Comparison of ENCODE assay signal across 25 mouse cellular contexts in the genomic region with DNA sequence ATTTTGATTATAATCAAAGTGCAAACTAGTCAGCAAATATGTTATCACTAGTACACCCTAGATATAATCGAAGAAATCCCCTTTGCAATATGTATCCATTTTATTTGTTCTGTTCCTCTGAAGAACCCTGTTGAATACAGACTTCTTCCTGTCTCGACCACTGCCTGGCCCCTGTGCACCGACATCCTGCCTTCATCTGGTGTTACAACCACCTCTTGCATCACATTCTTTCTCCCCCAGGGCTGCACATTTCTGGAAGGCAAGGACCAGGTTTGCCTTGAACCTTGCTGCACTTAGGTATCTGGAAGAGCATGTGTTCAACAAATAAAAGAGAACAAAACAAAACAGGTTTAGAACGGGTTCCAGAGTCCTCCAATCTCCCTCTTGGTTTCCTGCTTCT. TPM values are rescaled to one million over a fixed set of nuclear protein-coding genes. Genes with fewer than 3 reads are reported as not detected.
"Had no signal": no experiment of that assay in that cellular context is flagged by ENCODE, and none has a peak within 500 bp of the region (broad histone marks: within the 10 kb centered on the region; RNA-seq: fewer than 3 reads in every experiment).

No protein-coding gene starts in this region.

- DNase-seq: liver, postnatal 0 days; lung, adult 2 months; lung, postnatal 14 days; lung, postnatal 36 days; right cerebral cortex, postnatal 14 days; thymus, adult 2 months; thymus, postnatal 25 days; thymus, postnatal 4 days had no signal

- ATAC-seq: liver, postnatal 0 days; lung, postnatal 0 days had no signal

- H3K4me2 ChIP-seq: liver, embryonic 15.5 days; lung, embryonic 15.5 days; midbrain, embryonic 12.5 days; stomach, embryonic 15.5 days had no signal

- H3K36me3 ChIP-seq: liver, embryonic 15.5 days; lung, embryonic 15.5 days; midbrain, embryonic 10.5 days; midbrain, embryonic 12.5 days; midbrain, embryonic 15.5 days; neural tube, embryonic 12.5 days; stomach, embryonic 15.5 days had no signal

- H3K27ac ChIP-seq: liver, embryonic 15.5 days; lung, embryonic 15.5 days; macrophage; midbrain, embryonic 10.5 days; midbrain, embryonic 12.5 days; midbrain, embryonic 15.5 days; neural tube, embryonic 12.5 days; stomach, embryonic 15.5 days; stomach, postnatal 0 days had no signal

- H3K27me3 ChIP-seq: midbrain, embryonic 12.5 days; midbrain, embryonic 15.5 days; neural tube, embryonic 12.5 days; stomach, embryonic 15.5 days had no signal

- H3K4me1 ChIP-seq: liver, embryonic 15.5 days; lung, embryonic 15.5 days had no signal

- H3K4me3 ChIP-seq: liver, embryonic 15.5 days; lung, embryonic 15.5 days; midbrain, embryonic 10.5 days; midbrain, embryonic 12.5 days; midbrain, embryonic 15.5 days; myocyte; neural tube, embryonic 12.5 days; stomach, embryonic 15.5 days had no signal

- H3K9ac ChIP-seq: liver, embryonic 15.5 days; liver, postnatal 0 days; lung, embryonic 15.5 days; midbrain, embryonic 12.5 days; midbrain, embryonic 15.5 days; neural tube, embryonic 12.5 days; stomach, embryonic 15.5 days had no signal

- H3K9me3 ChIP-seq: liver, embryonic 15.5 days; lung, embryonic 15.5 days; midbrain, embryonic 10.5 days; midbrain, embryonic 12.5 days; midbrain, embryonic 15.5 days; neural tube, embryonic 12.5 days; stomach, embryonic 15.5 days had no signal

RNA-seq across cellular contexts. Expression of a gene that starts 13.1 kb away (rescaled TPM):
- total RNA-seq: megakaryocyte, adult 5-6 weeks; megakaryocyte-erythroid progenitor cell, adult 5-6 weeks had no signal
- polyA plus RNA-seq: liver, embryonic 15.5 days; lung, adult 2 months; lung, embryonic 15.5 days; lung, postnatal 0 days; macrophage; myocyte; stomach, embryonic 15.5 days; stomach, postnatal 0 days; testis, adult 2 months; thymus, adult 2 months; urinary bladder, adult 2 months had no signal

RNA-seq across cellular contexts. Expression of a gene that starts 17.4 kb away (rescaled TPM):
- total RNA-seq: neutrophil, adult 5-6 weeks had no signal

RNA-seq across cellular contexts. Expression of a gene that starts 25.0 kb away (rescaled TPM):
- total RNA-seq: megakaryocyte-erythroid progenitor cell, adult 5-6 weeks; midbrain, postnatal 0 days had no signal
- polyA plus RNA-seq: midbrain, embryonic 10.5 days; midbrain, embryonic 12.5 days; midbrain, embryonic 15.5 days; midbrain, postnatal 0 days; myocyte; neural tube, embryonic 12.5 days; testis, adult 2 months had no signal

RNA-seq across cellular contexts. Expression of a gene that starts 59.7 kb away (rescaled TPM):
- total RNA-seq: megakaryocyte, adult 5-6 weeks; megakaryocyte-erythroid progenitor cell, adult 5-6 weeks; neutrophil, adult 5-6 weeks had no signal
- polyA plus RNA-seq: liver, embryonic 15.5 days; liver, postnatal 0 days; myocyte had no signal
